1 mouse cellular context compared by ENCODE assay signal in the genomic region with DNA sequence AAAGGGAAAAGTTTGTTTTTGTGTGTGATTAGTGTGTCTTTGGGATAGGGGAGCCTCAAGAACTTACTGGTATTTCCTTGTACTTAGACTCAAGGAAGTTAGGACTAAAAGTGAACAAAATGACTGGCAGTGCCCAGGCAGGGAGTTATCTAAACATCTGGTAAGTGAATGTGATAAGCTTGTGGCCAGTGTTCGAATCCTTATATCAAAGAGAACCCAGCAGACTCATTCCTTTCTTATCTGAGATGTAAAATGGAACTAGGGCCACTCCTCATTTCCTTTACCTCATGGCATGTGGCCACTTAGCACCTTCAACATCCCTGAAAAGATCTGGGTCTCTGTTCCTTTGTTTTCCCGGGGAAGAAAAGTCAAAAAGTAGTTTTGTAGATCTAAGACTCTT.
A peak's percentile ranks its signal among the peaks of the same experiment; 100 is the strongest.
TF ChIP-seq lines count a peak whose summit lies in the region.

No protein-coding gene starts in this region.

TF ChIP-seq in MEL, 35 proteins besides CTCF, POLR2A, EP300 and RAD21 (continued from another document):
- TF ChIP-seq ELF1 (IDR thresholded peaks at IDR 0.05; ENCODE audit: low read depth, low read length) (no peak), ETS1 (IDR thresholded peaks at IDR 0.05; ENCODE audit: low read depth, low read length) (peak; percentile 63), TAL1 (IDR thresholded peaks at IDR 0.05; ENCODE audit: low read length) (peak; percentile 32; the same call in 1 of the 2 replicates), SMC3 (IDR thresholded peaks at IDR 0.05; ENCODE audit: low read depth, low read length) (no peak), E2F4 (IDR thresholded peaks at IDR 0.05; ENCODE audit: borderline replicate concordance, low read depth, low read length) (no peak), SIN3A (IDR thresholded peaks at IDR 0.05; ENCODE audit: low read length) (no peak), TCF12 (IDR thresholded peaks at IDR 0.05; ENCODE audit: low read depth, low read length) (peak; percentile 81)
